Mouse (Mus musculus) right cerebral cortex, postnatal 10 days (tissue): ENCODE data around the gene AF067063.
"Not testable (repeated sequence)": the region's sequence is repeated elsewhere in the genome, so short reads cannot be mapped to it uniquely, and the experiment has no call there.

Experiments
- DNase-seq, 2 experiments: peaks; one replicate each; pipeline ENCODE4 v3.0.0; 2021; ENCODE audit warnings: low spot score in 2 of 2

The AF067063 gene

GRCm38 (mm10) chr13:119830116-119830515, at the start of gene AF067063:
Gene AF067063 (minus strand): TSS chr13:119830216.
- not testable (repeated sequence) for DNase-seq

DNA sequence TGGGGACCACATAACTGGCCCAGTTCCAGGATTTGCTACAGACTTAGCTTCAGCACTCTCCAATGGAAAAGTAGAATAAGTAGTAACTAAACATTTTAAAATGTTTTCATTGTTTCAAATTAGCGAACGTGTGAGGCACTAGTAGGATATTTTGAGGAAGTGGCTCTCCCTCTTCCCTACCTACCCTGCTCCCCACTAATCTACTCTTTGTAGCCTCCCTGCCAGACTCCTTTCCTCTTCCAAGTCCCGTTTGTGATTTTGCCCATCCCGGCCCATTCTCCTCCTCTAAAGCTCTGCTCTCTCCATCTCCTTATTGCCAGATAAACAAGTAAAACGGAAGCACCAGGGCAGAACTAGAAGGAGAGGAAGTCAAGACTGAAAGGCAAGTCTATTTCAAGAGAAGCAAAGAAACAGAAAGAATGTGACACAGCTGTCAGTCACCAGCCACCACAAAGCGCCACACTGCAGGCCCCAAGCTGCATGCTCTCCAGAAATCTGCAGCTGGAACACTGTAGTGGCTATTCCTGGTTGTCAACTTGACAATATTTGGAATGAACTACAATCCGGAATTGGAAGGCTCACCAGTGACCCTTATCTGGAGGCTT, 34.5 kb upstream of the AF067063 start:
- DNase-seq, result not testable (repeated sequence)

GRCm38 (mm10) chr13:119862399-119862798, 32.4 kb upstream of the AF067063 start:
- not testable (repeated sequence) for DNase-seq

- DNase-seq, result peak in 1 of 2 experiments; percentile 22
Observed at GRCm38 (mm10) chr13:119839982-119840381, 10.0 kb upstream of the AF067063 start.

DNA sequence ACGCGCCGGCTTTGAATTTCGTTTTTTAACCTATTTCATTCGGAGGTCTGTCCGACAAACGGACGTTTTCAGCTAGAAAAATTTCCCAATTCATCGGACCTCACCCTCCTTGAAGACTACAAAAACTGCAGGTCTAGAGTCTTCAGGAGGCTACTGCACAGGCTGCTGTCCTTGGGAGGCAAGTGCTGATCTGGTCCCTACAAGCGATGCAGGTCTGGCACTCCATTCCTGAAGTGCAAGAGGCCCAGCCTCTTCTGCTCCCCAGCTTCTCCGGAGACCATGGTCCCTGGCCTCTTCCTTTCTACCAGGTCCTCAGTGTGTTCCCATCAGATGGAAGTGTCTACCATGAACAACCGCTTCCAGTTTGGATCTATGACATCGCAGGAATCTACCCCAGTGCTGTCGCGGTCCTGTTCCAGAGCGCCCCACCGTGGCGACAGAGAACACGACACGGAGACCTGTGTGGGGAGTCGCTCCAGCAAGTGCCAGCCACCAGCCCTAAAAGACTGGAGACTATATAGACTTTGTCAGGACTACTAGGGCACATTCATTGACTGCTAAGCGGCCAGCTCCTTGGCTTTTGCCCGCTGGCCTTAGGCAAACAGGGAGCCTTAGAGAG, 7.8 kb upstream of the AF067063 start:
- DNase-seq, result peak; percentile 27 to 55

DNA sequence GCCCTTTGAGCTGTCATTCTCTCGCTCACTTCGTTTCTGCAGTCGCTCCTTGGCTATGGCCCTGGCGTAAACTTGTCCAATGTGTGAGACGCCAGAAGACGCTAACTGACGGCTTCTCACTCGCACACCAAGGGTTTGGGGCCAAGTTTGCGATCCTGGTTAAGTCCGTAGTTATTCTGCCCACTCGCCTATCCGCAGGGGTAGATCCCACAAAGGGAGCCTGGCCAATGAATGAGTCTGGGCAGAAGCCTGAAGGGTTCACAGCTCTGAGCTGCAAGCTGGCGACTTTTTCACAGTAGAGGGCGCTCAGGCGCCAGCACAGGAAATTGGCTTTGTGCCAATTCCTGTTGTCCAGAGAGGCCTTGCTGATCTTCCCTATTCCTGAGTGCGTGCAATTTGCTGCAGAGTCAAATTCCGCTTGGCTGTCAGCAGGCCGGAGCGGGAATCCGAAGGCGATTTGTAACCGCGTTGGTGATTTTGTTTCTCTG, 6.4 kb upstream of the AF067063 start:
- peak; percentile 21 to 23 for DNase-seq

GRCm38 (mm10) chr13:119835320-119836056, 5.5 kb upstream of the AF067063 start, which contains the start of gene D13Ertd608e:
Gene D13Ertd608e (plus strand): TSS chr13:119836006.
- DNase-seq, result peak; percentile 38 to 49

DNA sequence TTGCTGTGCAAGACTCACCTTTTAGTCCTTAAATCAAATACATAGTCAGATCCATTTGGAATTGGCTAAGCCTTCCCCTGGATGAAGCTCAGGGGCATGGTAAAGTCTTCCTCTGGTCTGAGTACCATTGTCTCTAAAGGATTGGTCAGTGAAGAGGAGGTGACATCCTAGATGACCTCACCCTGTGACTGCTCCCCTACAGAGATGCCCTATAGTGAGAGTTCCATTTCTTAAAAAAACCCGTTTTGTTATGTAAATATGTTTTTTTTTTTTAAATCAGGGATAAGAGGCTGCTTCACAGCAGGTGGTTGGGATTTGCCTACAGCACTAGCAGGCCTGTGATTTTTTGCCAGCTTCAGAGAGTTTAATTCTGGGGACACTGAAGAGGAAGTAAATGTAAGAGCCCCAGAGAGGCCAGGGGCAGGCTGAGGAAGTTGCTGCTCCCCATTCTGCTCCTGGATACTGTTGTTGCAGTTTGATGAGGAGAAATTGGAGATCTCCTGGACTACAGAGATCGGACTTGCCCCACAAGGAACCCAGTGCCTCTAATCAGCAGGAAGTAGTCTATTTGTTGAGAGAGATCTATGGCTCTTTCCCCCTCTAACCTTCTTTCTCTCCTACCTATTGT, 12.3 kb downstream of the AF067063 start:
- DNase-seq, result no peak

DNA sequence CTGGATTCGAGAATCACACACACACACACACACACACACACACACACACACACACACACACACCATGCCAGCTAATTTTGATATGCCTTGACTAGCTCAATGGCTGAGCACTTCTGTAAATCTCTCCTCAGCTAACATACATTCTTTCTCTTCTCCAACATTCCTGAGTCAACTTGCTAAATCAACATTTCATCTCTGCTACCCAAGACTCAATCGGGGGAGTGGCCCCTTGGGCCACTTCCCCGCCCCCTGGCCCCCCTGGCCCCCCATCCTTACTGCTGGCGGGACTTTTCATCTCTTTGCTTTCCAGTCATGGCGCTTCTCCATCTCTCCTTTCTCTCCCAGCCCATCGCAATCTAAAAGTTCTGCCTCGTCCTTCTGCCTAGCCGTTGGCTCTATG, 13.2 kb downstream of the AF067063 start:
- DNase-seq, result no peak

DNA sequence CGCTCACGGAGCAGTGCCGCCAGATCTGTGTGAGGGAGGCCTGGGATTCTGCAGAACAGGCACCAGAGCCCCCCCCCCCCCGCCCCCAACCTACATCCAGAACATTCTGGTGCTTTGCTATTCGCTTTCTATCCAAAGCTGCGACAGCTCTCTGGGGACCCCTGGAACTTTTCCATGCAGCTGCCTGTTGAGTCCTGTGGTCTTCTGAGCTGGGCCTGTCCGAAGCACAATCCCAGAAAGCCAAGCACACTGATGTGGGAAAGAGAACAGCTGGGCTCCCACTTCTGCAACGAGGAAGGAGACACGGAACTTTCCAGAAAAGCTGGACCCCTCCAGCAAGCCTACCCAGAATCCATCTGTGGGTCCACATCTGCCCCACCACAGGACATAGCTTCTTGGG, 20.0 kb downstream of the AF067063 start:
- DNase-seq, result no peak

DNA sequence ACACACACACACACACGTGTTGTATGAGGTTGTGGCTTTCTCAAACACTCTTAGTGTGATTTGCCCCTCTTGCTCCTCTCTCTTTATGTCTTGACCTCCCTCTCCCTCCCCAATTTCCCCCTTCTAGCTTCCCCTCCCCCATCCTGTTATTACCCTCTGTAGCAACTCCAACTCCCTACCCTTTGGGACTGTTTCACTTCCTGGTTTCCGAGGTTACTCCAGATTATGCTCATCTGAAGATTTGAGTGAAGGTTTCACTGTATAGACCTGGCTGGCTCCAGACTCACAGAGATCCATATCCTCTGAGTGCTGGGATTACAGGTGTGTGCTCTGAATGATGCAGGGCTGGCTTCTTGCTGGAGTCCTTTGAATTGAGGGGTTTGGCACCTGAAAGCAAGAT, 21.1 kb downstream of the AF067063 start:
- no peak for DNase-seq

DNA sequence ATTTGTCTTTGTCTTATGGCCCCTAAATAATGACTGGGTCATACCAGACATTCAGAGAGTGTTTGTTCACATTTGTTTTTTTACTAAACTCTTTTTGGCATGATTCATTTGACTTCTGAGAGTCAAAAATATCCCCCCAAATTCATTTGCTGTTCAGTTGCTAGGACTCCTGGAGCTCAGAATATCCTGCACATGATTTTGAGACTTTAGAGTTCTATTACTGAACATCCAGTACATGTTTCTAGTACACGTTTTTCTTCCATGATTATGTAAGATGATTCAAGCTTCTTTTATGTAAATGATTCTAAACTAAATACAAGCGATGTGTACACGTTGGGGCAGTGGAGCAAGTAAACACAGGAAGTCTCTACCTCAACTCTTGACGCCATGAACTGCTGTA, 32.4 kb downstream of the AF067063 start:
- no peak for DNase-seq

- DNase-seq, result no peak
Observed at GRCm38 (mm10) chr13:119792791-119793404, 37.1 kb downstream of the AF067063 start.

DNA sequence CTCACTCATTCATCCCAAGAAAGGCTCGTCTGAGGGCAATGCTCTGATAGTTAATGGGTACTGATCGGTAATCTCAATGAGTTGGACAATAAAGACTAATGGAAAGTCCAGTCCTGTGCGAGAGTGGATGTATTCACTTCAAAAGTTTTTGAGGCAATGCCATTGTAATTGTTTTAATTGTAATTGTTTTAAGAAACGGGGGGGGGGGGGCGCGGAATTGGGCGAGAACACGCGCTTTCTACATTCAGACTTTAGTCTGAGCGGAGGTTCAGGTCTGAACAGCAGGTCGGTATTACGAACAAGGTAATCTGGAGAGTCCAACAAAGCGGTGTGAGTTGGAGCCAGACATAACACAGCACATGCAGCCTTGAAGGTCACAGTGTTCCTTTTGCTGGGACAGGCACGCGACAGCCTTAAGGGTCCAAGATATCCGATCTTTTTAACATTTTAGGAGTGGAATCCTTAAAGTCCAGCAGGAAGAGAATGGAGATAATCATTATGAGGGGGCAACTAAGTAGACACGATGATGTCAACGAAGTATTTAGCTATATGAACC, 38.4 kb downstream of the AF067063 start:
- DNase-seq, result no peak

DNA sequence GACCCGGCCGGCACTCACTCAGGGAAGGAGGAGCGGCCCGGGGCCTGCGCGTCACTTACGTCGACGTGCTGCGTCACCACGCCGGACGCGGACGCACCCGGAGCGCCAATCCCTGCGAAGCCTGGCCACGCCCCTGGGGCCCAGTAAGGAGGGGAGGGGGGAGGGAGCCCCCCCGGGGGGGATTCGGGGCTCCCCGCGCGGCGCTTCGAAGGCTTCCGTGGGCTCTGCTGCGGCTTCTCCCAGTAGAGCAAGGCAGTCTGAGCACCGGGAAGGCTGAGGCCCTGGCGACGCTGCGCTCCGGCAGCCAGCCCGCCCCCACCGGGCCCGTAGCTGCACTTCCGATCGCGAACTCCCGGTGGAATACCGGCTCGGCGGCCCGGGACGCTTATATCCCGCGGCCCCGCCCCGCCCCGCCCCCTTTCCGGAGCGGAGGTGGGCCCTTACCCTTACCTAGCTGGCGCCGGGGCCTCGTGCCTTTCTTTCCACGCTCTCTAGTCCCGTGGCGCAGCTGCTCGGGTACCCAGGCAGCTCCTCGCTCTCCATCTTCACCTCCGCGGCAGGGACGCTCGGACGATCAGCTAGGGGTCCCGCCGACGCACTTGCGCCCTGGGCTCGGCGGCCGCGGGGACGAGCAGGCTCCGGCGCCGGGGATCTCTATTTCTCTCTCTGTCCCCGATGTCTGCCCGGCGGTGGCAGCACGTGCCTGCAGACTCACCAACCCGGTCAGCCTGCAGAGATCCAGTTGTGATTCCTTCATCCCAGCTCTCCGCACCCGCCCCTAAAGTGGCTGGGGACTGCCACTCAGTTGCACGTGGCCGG, 39.0 kb downstream of the AF067063 start, which contains the start of gene Zfp131:
Zfp131 (minus strand) TSS at position 129 of the 819 bp plus-strand sequence.
- peak; percentile 97 for DNase-seq

DNA sequence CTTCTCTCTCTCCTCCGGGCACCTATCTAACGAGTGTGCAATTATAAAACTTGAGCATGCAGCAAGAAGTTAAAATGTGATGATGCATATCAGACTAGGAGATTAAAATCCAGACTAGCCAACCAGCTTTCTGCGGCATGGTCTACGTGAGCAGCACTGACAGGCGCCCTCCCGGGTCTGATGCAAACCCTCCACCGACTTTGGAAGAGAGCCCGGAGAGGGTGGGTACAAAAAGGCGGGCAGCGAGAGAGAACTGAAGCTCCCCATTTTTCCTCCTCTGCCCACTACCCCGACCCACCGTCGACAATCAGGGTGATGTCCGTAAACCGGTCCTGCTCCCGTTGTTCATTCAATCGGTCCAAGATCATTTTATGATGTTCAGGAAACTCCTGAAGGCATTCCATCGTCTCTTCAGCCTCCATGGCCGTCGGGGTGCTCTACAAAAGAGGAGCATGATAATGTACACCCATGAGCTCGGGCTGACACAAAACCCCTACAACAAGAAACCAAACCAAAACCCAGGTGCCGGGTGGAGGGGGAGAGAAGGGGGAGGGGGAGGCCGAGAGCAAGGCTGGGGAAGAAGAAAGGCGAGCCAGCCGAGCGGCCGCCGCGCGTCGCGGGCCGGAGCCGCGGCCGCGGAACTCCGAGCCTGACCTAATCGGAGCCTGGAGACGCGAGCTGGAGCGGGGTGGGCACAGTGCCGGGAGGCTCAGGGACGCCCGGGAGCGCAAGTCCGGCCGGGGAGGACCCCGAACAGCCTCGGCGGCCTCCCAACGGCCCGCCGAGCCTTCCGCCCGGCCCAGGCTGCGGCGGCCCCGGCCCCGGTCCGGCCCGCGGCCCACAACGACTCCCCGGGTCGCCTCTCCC, 39.9 kb downstream of the AF067063 start:
- peak; percentile 89 for DNase-seq

DNA sequence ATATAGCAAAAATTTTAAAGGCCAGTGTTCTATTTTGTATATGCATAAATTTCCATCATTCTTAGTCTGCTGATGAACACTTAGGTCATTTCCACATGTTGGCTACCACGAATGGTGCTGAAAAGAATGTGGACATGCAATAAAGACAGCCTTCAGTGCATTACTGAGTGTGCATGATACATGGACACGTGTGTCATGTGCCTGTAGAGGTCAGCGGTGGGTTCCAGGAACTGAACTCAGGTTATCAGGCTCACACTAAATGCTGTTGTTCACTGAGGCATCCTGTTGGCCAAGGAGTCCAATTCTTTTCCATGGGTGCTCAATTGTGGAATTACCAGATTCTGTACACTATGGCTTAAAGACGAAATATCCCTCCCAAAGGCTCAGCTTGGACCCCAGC, 46.4 kb downstream of the AF067063 start:
- DNase-seq, result no peak
